Mouse (Mus musculus) limb, embryonic 13.5 days (tissue): ENCODE measurements around the gene Fam32a. TPM values are rescaled to one million over a fixed set of nuclear protein-coding genes. Genes with fewer than 3 reads are reported as not detected.

Experiments used
- ATAC-seq: fragments of 200-750 bp; cut with Nextera tagmentation; 2 replicates; pipeline ENCODE4 v1.8.0; 2017; ENCODE audit warnings: low read depth, moderate number of reproducible peaks, moderate TSS enrichment; ENCODE audit not compliant: low FRiP score
- H3K27ac ChIP-seq: fragments of 300-500 bp; sonication (generic); 2 replicates; pipeline ENCODE4 v1.5.1; 2015; ENCODE audit warnings: inconsistent platforms, mild to moderate bottlenecking, moderate library complexity
- H3K27me3 ChIP-seq: fragments of 300-500 bp; sonication (generic); 2 replicates; pipeline ENCODE4 v1.6.1; 2015; ENCODE audit warnings: mild to moderate bottlenecking, inconsistent platforms
- H3K36me3 ChIP-seq: fragments of 300-500 bp; sonication (generic); 2 replicates; pipeline ENCODE4 v1.6.1; 2015; ENCODE audit warnings: inconsistent platforms, mild to moderate bottlenecking, moderate library complexity
- H3K4me1 ChIP-seq: fragments of 300-500 bp; sonication (generic); 2 replicates; pipeline ENCODE4 v1.6.1; 2015; ENCODE audit warnings: inconsistent platforms
- H3K4me2 ChIP-seq: fragments of 300-500 bp; sonication (generic); replicated peaks from 2 replicates; pipeline ENCODE4 v1.6.1; 2015; ENCODE audit warnings: inconsistent platforms, mild to moderate bottlenecking, moderate library complexity
- H3K4me3 ChIP-seq: fragments of 300-500 bp; sonication (generic); 2 replicates; pipeline ENCODE4 v1.5.1; 2015; ENCODE audit warnings: moderate library complexity, mild to moderate bottlenecking, inconsistent platforms
- H3K9ac ChIP-seq: fragments of 300-500 bp; sonication (generic); 2 replicates; pipeline ENCODE4 v1.6.1; 2015; ENCODE audit warnings: mild to moderate bottlenecking, inconsistent platforms
- H3K9me3 ChIP-seq: fragments of 300-500 bp; sonication (generic); 2 replicates; pipeline ENCODE4 v1.6.1; 2016; ENCODE audit warnings: inconsistent platforms
- WGBS: fragments of 180-500 bp; shearing (Covaris S2); methylation state at CpG from one replicate; pipeline ENCODE4 v1.1.7; 2015; 5-methylcytosine and 5-hydroxymethylcytosine counted together
- polyA plus RNA-seq: library from polyadenylated mRNA; unstranded; fragments of >200 nt; fragmentation: Nextera tagmentation; extraction: Ambion mirVana; gene quantifications from 2 replicates; pipeline ENCODE4 v1.2.1, GENCODE M21; 2015

Fam32a gene
- polyA plus RNA-seq, 1 experiment from 2014 or later: 70.5 TPM

- Histone ChIP-seq H3K4me2 (no peak overlapping the region), H3K9ac (no peak overlapping the region), H3K27ac (no peak overlapping the region), H3K27me3 (no peaks in the 10 kb centered on the region), H3K4me3 (no peak overlapping the region), H3K4me1 (peaks cover 13% of the 10 kb centered on the region), H3K9me3 (no peaks in the 10 kb centered on the region), H3K36me3 (peaks cover 36% of the 10 kb centered on the region)
- WGBS: 74% methylated on average over 2 of the region's 2 CpGs
- no peak for ATAC-seq
These were observed 25.1 kb downstream of the Fam32a start for GRCm38 (mm10) chr8:72244610-72245009.

- Histone ChIP-seq H3K27ac (no peak overlapping the region), H3K9ac (no peak overlapping the region), H3K9me3 (no peaks in the 10 kb centered on the region), H3K4me1 (peaks cover 5% of the 10 kb centered on the region; the same call in 1 of the 2 replicates), H3K4me3 (no peak overlapping the region), H3K27me3 (no peaks in the 10 kb centered on the region), H3K36me3 (peaks cover 39% of the 10 kb centered on the region), H3K4me2 (no peak overlapping the region)
- WGBS: 52% methylated on average over 7 of the region's 7 CpGs
- no peak; the same call in 1 of the 2 replicates for ATAC-seq
These were observed 37.8 kb downstream of the Fam32a start for GRCm38 (mm10) chr8:72257171-72257901.

GRCm38 (mm10) chr8:72257902-72258238, 38.3 kb downstream of the Fam32a start:
- Histone ChIP-seq H3K4me3 (no peak overlapping the region), H3K4me1 (peaks cover 5% of the 10 kb centered on the region; the same call in 1 of the 2 replicates), H3K27ac (no peak overlapping the region), H3K4me2 (no peak overlapping the region), H3K36me3 (peaks cover 33% of the 10 kb centered on the region), H3K9ac (no peak overlapping the region), H3K27me3 (no peaks in the 10 kb centered on the region), H3K9me3 (no peaks in the 10 kb centered on the region)
- ATAC-seq: no peak
- WGBS: 83% methylated on average over 1 of the region's 1 CpGs

- 83% methylated on average over 2 of the region's 2 CpGs for WGBS
- H3K36me3 ChIP-seq: peaks cover 15% of the 10 kb centered on the region
- H3K9me3 ChIP-seq: no peaks in the 10 kb centered on the region
- H3K4me3 ChIP-seq: no peak overlapping the region
- no peak for ATAC-seq
- no peak overlapping the region for H3K9ac ChIP-seq
- H3K4me1 ChIP-seq: peaks cover 5% of the 10 kb centered on the region; the same call in 1 of the 2 replicates
- H3K4me2 ChIP-seq: no peak overlapping the region
- H3K27me3 ChIP-seq: no peaks in the 10 kb centered on the region
- H3K27ac ChIP-seq: no peak overlapping the region
These were observed 40.3 kb downstream of the Fam32a start for GRCm38 (mm10) chr8:72259862-72260261.

GRCm38 (mm10) chr8:72260585-72260984, 41.1 kb downstream of the Fam32a start:
- Histone ChIP-seq H3K9ac (no peak overlapping the region), H3K4me3 (no peak overlapping the region), H3K4me1 (peaks cover 5% of the 10 kb centered on the region; the same call in 1 of the 2 replicates), H3K4me2 (no peak overlapping the region), H3K36me3 (peaks cover 8% of the 10 kb centered on the region), H3K9me3 (no peaks in the 10 kb centered on the region), H3K27ac (no peak overlapping the region), H3K27me3 (no peaks in the 10 kb centered on the region)
- WGBS: 43% methylated on average over 4 of the region's 4 CpGs
- no peak for ATAC-seq

- H3K9me3 ChIP-seq: no peaks in the 10 kb centered on the region
- ATAC-seq: no peak
- peaks cover 5% of the 10 kb centered on the region; the same call in 1 of the 2 replicates for H3K4me1 ChIP-seq
- no peaks in the 10 kb centered on the region for H3K27me3 ChIP-seq
- H3K4me3 ChIP-seq: no peak overlapping the region
- 34% methylated on average over 2 of the region's 2 CpGs for WGBS
- no peak overlapping the region for H3K9ac ChIP-seq
- H3K27ac ChIP-seq: no peak overlapping the region
- no peak overlapping the region for H3K4me2 ChIP-seq
- H3K36me3 ChIP-seq: peaks cover 4% of the 10 kb centered on the region
These were observed 41.5 kb downstream of the Fam32a start for GRCm38 (mm10) chr8:72261019-72261418.

GRCm38 (mm10) chr8:72261431-72261830, 41.9 kb downstream of the Fam32a start:
- ATAC-seq: no peak
- Histone ChIP-seq H3K4me1 (peaks cover 5% of the 10 kb centered on the region; the same call in 1 of the 2 replicates), H3K36me3 (peaks cover 4% of the 10 kb centered on the region), H3K27me3 (no peaks in the 10 kb centered on the region), H3K9ac (no peak overlapping the region), H3K4me3 (no peak overlapping the region), H3K4me2 (no peak overlapping the region), H3K9me3 (no peaks in the 10 kb centered on the region), H3K27ac (no peak overlapping the region)

- Histone ChIP-seq H3K4me1 (peaks cover 5% of the 10 kb centered on the region; the same call in 1 of the 2 replicates), H3K36me3 (peaks cover 2% of the 10 kb centered on the region), H3K4me3 (no peak overlapping the region), H3K9me3 (no peaks in the 10 kb centered on the region), H3K27me3 (no peaks in the 10 kb centered on the region), H3K9ac (no peak overlapping the region), H3K4me2 (no peak overlapping the region), H3K27ac (no peak overlapping the region)
- WGBS: 54% methylated on average over 5 of the region's 5 CpGs
- no peak for ATAC-seq
These were observed 42.3 kb downstream of the Fam32a start for GRCm38 (mm10) chr8:72261872-72262271.

GRCm38 (mm10) chr8:72262756-72263155, 43.2 kb downstream of the Fam32a start:
- H3K27ac ChIP-seq: no peak overlapping the region
- peaks cover 5% of the 10 kb centered on the region; the same call in 1 of the 2 replicates for H3K4me1 ChIP-seq
- 83% methylated on average over 2 of the region's 2 CpGs for WGBS
- H3K9me3 ChIP-seq: no peaks in the 10 kb centered on the region
- H3K4me3 ChIP-seq: no peak overlapping the region
- no peak overlapping the region for H3K4me2 ChIP-seq
- H3K27me3 ChIP-seq: no peaks in the 10 kb centered on the region
- ATAC-seq: no peak
- no peaks in the 10 kb centered on the region for H3K36me3 ChIP-seq
- no peak overlapping the region for H3K9ac ChIP-seq

- no peak for ATAC-seq
- peaks cover 5% of the 10 kb centered on the region; the same call in 1 of the 2 replicates for H3K4me1 ChIP-seq
- WGBS: 75% methylated on average over 7 of the region's 7 CpGs
- H3K27me3 ChIP-seq: no peaks in the 10 kb centered on the region
- no peak overlapping the region for H3K4me2 ChIP-seq
- no peak overlapping the region for H3K9ac ChIP-seq
- H3K9me3 ChIP-seq: no peaks in the 10 kb centered on the region
- H3K27ac ChIP-seq: no peak overlapping the region
- no peak overlapping the region for H3K4me3 ChIP-seq
- no peaks in the 10 kb centered on the region for H3K36me3 ChIP-seq
These were observed 43.9 kb downstream of the Fam32a start for GRCm38 (mm10) chr8:72263451-72263850.

- Histone ChIP-seq H3K9me3 (no peaks in the 10 kb centered on the region), H3K4me1 (peaks cover 5% of the 10 kb centered on the region; the same call in 1 of the 2 replicates), H3K36me3 (no peaks in the 10 kb centered on the region), H3K4me2 (no peak overlapping the region), H3K27ac (no peak overlapping the region), H3K4me3 (no peak overlapping the region), H3K9ac (no peak overlapping the region), H3K27me3 (no peaks in the 10 kb centered on the region)
- 44% methylated on average over 6 of the region's 7 CpGs for WGBS
- ATAC-seq: no peak
These were observed 45.8 kb downstream of the Fam32a start for GRCm38 (mm10) chr8:72265342-72265741.

- no peak for ATAC-seq
- Histone ChIP-seq H3K9me3 (no peaks in the 10 kb centered on the region), H3K27me3 (no peaks in the 10 kb centered on the region), H3K4me3 (no peak overlapping the region), H3K4me1 (no peaks in the 10 kb centered on the region), H3K4me2 (no peak overlapping the region), H3K27ac (no peak overlapping the region), H3K36me3 (no peaks in the 10 kb centered on the region), H3K9ac (no peak overlapping the region)
These were observed 47.1 kb downstream of the Fam32a start for GRCm38 (mm10) chr8:72266671-72267070.

- H3K9ac ChIP-seq: no peak overlapping the region
- H3K4me3 ChIP-seq: no peak overlapping the region
- no peaks in the 10 kb centered on the region for H3K36me3 ChIP-seq
- no peak overlapping the region for H3K4me2 ChIP-seq
- no peaks in the 10 kb centered on the region for H3K9me3 ChIP-seq
- H3K27me3 ChIP-seq: no peaks in the 10 kb centered on the region
- ATAC-seq: no peak
- no peak overlapping the region for H3K27ac ChIP-seq
- no peaks in the 10 kb centered on the region for H3K4me1 ChIP-seq
- WGBS: 95% methylated on average over 8 of the region's 8 CpGs
These were observed 47.6 kb downstream of the Fam32a start for GRCm38 (mm10) chr8:72267106-72267505.
